Mouse (Mus musculus) limb, embryonic 15.5 days (tissue): ENCODE data around the gene Elp1. TPM values are rescaled to one million over a fixed set of nuclear protein-coding genes. Genes with fewer than 3 reads are reported as not detected.
A peak's percentile ranks its signal among the peaks of the same experiment; 100 is the strongest.

Experiments used
- ATAC-seq: fragments of 200-750 bp; cut with Nextera tagmentation; 2 replicates; pipeline ENCODE4 v1.8.0; 2017; ENCODE audit warnings: low read depth, moderate TSS enrichment; ENCODE audit not compliant: insufficient number of reproducible peaks, low FRiP score, low TSS enrichment
- H3K27ac ChIP-seq: fragments of 300-500 bp; sonication (generic); 2 replicates; pipeline ENCODE4 v1.5.1; 2015; ENCODE audit warnings: moderate library complexity, mild to moderate bottlenecking, inconsistent platforms
- H3K27me3 ChIP-seq: fragments of 300-500 bp; sonication (generic); 2 replicates; pipeline ENCODE4 v1.6.1; 2015; ENCODE audit warnings: inconsistent platforms
- H3K36me3 ChIP-seq: fragments of 300-500 bp; sonication (generic); 2 replicates; pipeline ENCODE4 v1.6.1; 2015; ENCODE audit warnings: inconsistent platforms
- H3K4me1 ChIP-seq: fragments of 300-500 bp; sonication (generic); 2 replicates; pipeline ENCODE4 v1.6.1; 2015; ENCODE audit warnings: inconsistent platforms
- H3K4me2 ChIP-seq: fragments of 300-500 bp; sonication (generic); 2 replicates; pipeline ENCODE4 v1.6.1; 2015; ENCODE audit warnings: mild to moderate bottlenecking, inconsistent platforms
- H3K4me3 ChIP-seq: fragments of 300-500 bp; sonication (generic); 2 replicates; pipeline ENCODE4 v1.5.1; 2015; ENCODE audit warnings: mild to moderate bottlenecking, inconsistent platforms
- H3K9ac ChIP-seq: fragments of 300-500 bp; sonication (generic); 2 replicates; pipeline ENCODE4 v1.6.1; 2015; ENCODE audit warnings: inconsistent platforms
- H3K9me3 ChIP-seq: fragments of 300-500 bp; sonication (generic); 2 replicates; pipeline ENCODE4 v1.6.1; 2016; ENCODE audit warnings: inconsistent platforms
- WGBS: fragments of 180-500 bp; shearing (Covaris S2); methylation state at CpG from one replicate; pipeline ENCODE4 v1.1.7; 2015; 5-methylcytosine and 5-hydroxymethylcytosine counted together
- polyA plus RNA-seq: library from polyadenylated mRNA; unstranded; fragments of >200 nt; fragmentation: Nextera tagmentation; extraction: Ambion mirVana; gene quantifications from 2 replicates; pipeline ENCODE4 v1.2.1, GENCODE M21; 2015

The Elp1 gene
- polyA plus RNA-seq, 1 experiment from 2014 or later: 40.3 TPM

DNA sequence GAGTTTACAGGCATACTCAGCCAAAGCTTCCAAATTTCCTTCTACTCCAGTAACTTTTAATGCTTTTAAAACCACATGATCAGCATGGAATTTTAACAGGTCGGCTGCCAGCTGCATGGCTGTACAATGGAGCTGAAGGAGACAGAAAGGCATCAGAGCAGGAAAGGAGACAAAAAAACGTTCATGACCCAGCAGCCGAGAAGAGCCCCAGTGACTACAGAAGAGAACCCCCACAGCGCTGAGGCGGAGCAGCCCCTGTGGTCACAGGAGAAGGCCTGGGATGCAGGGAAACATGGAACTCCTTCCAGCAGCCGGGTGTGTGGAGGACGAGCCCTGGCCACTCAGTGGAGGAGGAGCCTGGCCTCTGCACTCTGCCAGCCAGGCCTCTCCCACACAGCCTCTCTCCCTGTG, 27.4 kb upstream of the Elp1 start:
- Histone ChIP-seq H3K36me3 (peaks cover 26% of the 10 kb centered on the region), H3K9me3 (no peaks in the 10 kb centered on the region), H3K4me3 (0 out of 2 replicates have a peak overlapping the region, but pooled peaks have one; percentile 5), H3K27me3 (no peaks in the 10 kb centered on the region), H3K9ac (no peak overlapping the region), H3K27ac (peak overlapping the region; percentile 89), H3K4me2 (peak overlapping the region; percentile 24; the same call in 1 of the 2 replicates), H3K4me1 (peaks cover 10% of the 10 kb centered on the region)
- ATAC-seq: peak; percentile 77
- WGBS: 34% methylated on average over 7 of the region's 7 CpGs

DNA sequence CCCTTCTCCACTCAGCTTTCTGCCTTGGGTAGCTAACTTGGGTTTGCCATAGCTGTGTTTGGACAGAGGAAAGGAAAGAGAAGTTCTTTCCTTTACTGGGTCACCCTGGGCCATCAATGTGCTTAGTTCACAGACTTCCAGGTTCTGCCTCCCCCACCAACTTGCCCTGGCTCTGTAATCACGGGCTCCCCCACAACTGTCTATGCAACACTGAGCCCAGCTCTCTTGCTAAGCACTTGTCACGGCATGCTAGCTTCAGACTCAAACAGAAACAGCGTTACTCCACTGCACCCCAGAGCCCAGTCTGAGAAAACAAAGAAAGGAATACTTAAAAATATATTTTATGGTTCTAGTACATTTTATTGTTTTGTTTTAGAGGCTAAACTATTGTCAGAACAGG, 26.8 kb upstream of the Elp1 start:
- H3K36me3 ChIP-seq: peaks cover 21% of the 10 kb centered on the region
- peaks cover 10% of the 10 kb centered on the region for H3K4me1 ChIP-seq
- H3K27me3 ChIP-seq: no peaks in the 10 kb centered on the region
- H3K27ac ChIP-seq: peak overlapping the region; percentile 89
- no peak overlapping the region for H3K4me2 ChIP-seq
- no peaks in the 10 kb centered on the region for H3K9me3 ChIP-seq
- H3K4me3 ChIP-seq: no peak overlapping the region
- 44% methylated on average over 3 of the region's 3 CpGs for WGBS
- no peak overlapping the region for H3K9ac ChIP-seq
- ATAC-seq: 0 out of 2 replicates have a peak, but pooled peaks have one; percentile 7

DNA sequence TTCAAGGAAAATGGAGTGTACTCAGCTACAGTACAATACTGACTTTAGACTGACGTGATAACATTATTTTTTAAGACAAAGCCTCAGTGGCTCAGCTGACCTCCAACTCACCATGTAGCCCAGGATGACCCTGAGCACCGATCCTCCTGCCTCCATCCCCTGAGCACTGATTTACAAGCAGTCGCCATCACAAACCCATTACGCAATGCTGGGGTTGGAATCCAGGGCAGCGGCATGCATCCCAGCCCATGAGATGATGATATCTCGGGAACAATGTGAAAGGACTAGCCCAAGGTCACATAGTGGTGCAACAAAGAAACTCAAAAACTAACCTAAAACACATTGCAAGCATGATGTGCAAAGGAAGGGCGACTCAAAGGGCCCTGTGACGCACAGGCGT, 22.1 kb upstream of the Elp1 start:
- Histone ChIP-seq H3K4me2 (no peak overlapping the region), H3K4me1 (peaks cover 4% of the 10 kb centered on the region; the same call in 1 of the 2 replicates), H3K27me3 (no peaks in the 10 kb centered on the region), H3K9ac (no peak overlapping the region), H3K27ac (no peak overlapping the region), H3K9me3 (no peaks in the 10 kb centered on the region), H3K36me3 (peaks cover 11% of the 10 kb centered on the region), H3K4me3 (no peak overlapping the region)
- ATAC-seq: no peak
- WGBS: 87% methylated on average over 9 of the region's 9 CpGs

DNA sequence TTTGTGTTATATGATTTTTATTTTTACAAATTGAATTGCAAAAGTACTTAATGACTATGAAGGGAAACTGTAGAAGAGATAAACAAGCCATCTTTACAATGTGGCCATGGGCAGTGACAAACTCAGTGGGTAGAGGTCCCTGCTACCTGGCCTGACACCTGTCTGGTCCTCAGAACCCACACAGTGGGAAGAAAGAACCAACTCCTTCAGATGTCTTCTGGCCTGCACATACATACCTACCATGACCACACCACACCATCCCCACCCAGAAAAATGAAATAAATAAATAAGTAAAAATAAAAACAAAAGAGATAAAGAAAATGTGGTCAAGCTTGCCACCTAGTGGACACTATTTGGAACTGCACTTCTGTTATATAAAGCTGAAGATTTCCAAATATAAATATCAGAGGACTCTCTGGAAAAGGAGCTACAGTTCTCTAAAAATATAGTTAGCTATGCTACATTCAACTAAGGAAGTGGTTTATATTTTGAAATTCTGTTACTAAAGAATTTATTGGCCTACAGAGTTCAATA, 18.0 kb upstream of the Elp1 start:
- H3K9me3 ChIP-seq: no peaks in the 10 kb centered on the region
- no peak for ATAC-seq

DNA sequence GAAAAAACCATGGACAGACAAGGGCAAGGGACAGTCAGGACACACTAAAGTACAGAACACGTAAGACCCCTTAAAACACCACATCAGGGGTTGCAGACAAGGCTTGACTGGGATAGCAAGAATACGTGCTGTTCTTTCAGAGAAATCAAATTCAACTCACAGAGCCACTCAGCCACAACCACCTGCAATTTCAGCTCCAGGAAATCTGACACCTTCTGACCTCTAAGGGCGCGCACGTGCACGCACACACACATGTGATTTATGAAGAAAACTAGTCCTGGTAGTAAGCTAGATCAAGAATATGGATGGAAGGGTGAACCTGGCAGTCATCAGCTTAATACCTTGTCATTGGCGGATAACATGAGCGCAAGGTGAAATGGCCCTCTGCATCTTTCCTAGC, 13.0 kb upstream of the Elp1 start:
- Histone ChIP-seq H3K4me2 (no peak overlapping the region), H3K27me3 (no peaks in the 10 kb centered on the region), H3K9ac (no peak overlapping the region), H3K4me3 (no peak overlapping the region), H3K9me3 (no peaks in the 10 kb centered on the region), H3K36me3 (peaks cover 25% of the 10 kb centered on the region), H3K4me1 (no peaks in the 10 kb centered on the region), H3K27ac (no peak overlapping the region)
- WGBS: 53% methylated on average over 8 of the region's 8 CpGs
- ATAC-seq: no peak

More for the DNA sequence above, 18.0 kb upstream of the Elp1 start:
- no peak overlapping the region for H3K27ac ChIP-seq
- H3K27me3 ChIP-seq: no peaks in the 10 kb centered on the region
- no peak overlapping the region for H3K4me3 ChIP-seq
- no peak overlapping the region for H3K9ac ChIP-seq
- H3K36me3 ChIP-seq: peaks cover 12% of the 10 kb centered on the region
- H3K4me2 ChIP-seq: no peak overlapping the region
- no peaks in the 10 kb centered on the region for H3K4me1 ChIP-seq

DNA sequence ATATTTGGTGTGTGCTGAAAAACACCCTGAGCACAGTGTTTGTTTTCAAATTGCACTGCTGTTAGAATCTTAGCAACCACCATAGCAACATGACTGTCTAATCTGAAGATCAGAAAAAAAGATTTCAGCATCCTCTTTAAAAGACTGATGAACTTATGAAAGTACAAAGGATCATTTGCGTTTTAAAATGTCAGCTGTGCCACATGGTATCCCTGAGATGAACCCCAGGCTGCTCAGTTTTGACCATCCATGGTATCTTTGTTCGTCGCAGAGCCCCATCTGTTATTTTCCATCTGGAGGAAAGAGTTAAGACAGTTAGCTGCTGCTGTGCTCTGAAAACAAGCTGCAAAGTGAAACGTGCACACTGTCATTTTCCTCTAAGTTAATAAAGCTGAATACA, 10.0 kb upstream of the Elp1 start:
- Histone ChIP-seq H3K4me2 (no peak overlapping the region), H3K27ac (no peak overlapping the region), H3K36me3 (peaks cover 40% of the 10 kb centered on the region), H3K9me3 (no peaks in the 10 kb centered on the region), H3K9ac (no peak overlapping the region), H3K4me1 (no peaks in the 10 kb centered on the region), H3K27me3 (no peaks in the 10 kb centered on the region), H3K4me3 (no peak overlapping the region)
- WGBS: 84% methylated on average over 4 of the region's 4 CpGs
- ATAC-seq: no peak

DNA sequence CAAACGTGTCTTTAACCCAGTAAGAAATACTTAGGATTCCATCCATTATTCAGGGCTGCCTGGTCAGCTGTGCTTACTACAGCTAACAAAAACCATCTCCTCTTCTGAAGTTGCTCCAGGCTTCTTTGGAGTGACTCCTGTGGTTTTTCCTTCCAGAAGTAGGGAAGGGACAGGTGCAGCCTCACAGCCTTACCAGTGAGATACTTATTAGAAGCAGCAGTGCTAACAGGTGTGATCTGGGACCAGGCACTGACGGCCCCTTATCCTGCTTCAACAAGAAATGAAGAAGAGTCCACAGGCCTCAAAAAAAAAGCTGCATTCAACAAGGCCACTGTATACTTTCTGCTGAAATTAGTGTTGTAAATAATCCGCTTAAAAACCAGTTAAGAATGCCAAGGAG, 9.5 kb upstream of the Elp1 start:
- H3K9me3 ChIP-seq: no peaks in the 10 kb centered on the region
- H3K27me3 ChIP-seq: no peaks in the 10 kb centered on the region
- WGBS: 59% methylated on average over 3 of the region's 3 CpGs
- H3K36me3 ChIP-seq: peaks cover 41% of the 10 kb centered on the region
- H3K27ac ChIP-seq: no peak overlapping the region
- no peak overlapping the region for H3K4me2 ChIP-seq
- H3K9ac ChIP-seq: no peak overlapping the region
- ATAC-seq: no peak
- no peaks in the 10 kb centered on the region for H3K4me1 ChIP-seq
- no peak overlapping the region for H3K4me3 ChIP-seq

DNA sequence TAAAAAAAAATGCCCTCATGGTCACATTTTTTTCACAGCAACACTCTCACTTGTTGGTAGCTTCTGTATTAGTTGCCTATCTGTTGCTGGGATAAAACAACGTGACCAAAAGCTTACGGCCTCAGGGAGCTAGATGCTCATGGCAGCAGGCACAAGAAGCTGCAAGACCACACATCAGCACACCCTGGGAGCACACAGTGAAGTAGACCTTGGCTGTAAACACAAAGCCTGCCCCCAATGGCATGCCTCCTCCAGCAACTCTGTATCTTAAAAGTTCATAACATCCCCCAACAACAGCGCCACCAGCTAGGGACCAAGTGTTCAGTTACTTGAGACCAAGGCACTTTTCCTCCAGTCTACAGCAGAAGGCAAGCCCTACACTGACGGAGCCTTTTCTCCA, 6.9 kb upstream of the Elp1 start:
- Histone ChIP-seq H3K27me3 (no peaks in the 10 kb centered on the region), H3K9ac (no peak overlapping the region), H3K27ac (no peak overlapping the region), H3K4me2 (no peak overlapping the region), H3K4me3 (no peak overlapping the region), H3K36me3 (peaks cover 52% of the 10 kb centered on the region), H3K9me3 (no peaks in the 10 kb centered on the region), H3K4me1 (no peaks in the 10 kb centered on the region)
- no peak for ATAC-seq
- WGBS: 79% methylated on average over 4 of the region's 4 CpGs

DNA sequence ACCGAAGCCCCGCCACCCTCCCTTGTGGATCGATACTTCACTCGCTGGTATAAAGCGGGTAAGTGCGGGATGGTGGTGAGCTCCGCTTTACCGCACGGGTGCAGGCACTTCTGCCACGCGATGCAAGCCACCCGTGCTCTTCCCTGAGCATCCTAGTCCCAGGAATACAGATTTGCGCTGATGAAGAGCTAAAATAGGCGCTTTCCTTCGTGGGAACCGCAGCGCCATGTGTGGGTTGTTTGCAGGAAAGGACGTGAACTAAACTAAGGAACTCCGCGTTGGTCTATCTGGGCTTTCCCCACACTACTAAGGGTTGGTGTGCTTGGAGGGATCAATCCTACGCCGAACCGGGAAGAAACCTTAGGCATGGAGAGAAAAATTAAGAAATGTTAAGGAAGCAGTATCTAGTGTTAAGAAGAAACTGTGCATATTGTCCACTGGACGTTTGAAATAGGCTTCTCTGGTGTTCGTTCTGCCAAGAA, 579 bp upstream of the Elp1 start:
- Histone ChIP-seq H3K9ac (peak overlapping the region; percentile 98), H3K4me3 (peak overlapping the region; percentile 93), H3K9me3 (no peaks in the 10 kb centered on the region), H3K27me3 (no peaks in the 10 kb centered on the region), H3K4me1 (peaks cover 17% of the 10 kb centered on the region), H3K27ac (peak overlapping the region; percentile 89), H3K36me3 (peaks cover 49% of the 10 kb centered on the region), H3K4me2 (peak overlapping the region; percentile 84)
- ATAC-seq: no peak
- 1% methylated on average over 25 of the region's 25 CpGs for WGBS

DNA sequence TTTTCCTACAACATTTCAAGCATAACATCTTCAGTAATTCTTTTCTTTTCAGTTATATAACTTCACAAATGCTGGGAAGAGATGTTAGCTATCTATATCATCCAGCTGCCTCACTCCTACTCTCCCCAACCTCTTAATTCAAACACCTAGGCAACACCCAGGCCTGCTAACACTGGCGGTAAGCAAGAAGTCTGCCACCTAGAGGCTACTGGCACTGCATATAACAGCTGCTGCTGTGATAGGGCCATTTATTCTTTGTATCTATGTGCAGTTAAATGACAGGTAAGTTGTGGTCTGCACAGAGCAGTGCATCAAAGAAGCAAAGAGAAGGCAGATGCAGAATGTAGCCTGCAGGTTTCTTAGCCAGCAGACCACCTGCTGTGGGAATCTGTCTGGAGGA, 10.8 kb downstream of the Elp1 start:
- ATAC-seq: no peak
- Histone ChIP-seq H3K36me3 (peaks cover 92% of the 10 kb centered on the region), H3K4me1 (no peaks in the 10 kb centered on the region), H3K4me3 (no peak overlapping the region), H3K4me2 (no peak overlapping the region), H3K27me3 (no peaks in the 10 kb centered on the region), H3K9ac (no peak overlapping the region), H3K27ac (no peak overlapping the region), H3K9me3 (no peaks in the 10 kb centered on the region)
- 38% methylated on average over 1 of the region's 1 CpGs for WGBS

DNA sequence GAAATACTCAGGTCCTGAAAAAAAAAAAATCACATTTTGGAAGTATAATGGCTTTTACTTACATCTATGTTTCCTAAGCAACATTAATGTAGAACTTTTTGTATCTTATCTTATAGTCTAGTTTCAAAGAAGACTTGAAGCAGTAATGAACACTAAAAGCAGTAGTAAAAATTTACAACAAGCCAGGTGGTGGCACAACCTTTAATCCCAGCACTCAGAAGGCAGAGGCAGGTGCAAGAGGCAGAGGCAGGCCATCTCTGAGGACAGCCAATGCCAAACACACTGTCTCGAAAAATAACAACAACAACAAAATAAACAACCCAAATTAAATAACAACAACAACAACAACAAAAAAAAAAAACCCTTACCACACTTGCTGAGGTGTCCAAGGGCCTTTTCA, 31.1 kb downstream of the Elp1 start:
- no peak for ATAC-seq
- 64% methylated on average over 1 of the region's 1 CpGs for WGBS
- H3K36me3 ChIP-seq: peaks cover 83% of the 10 kb centered on the region

DNA sequence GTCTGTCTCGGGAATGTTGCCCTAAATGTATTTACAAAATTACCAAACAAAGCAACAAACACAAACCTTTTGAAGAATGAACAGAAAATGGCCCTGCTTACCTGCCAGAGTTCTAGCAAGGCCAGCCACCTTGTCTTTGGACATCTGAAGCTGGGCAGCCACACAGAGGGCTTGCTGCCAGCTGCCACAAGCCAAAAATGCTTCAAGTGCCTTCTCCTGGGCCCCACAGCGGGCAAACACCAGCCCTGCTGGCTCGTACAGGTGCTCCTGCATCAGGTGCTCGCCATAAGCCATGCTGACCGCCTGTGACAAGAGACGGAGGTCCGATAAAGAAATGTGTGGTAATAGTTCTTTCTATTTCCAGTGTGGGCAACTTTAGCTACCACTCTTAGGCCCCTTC, 33.2 kb downstream of the Elp1 start:
- Histone ChIP-seq H3K4me2 (no peak overlapping the region), H3K27me3 (no peaks in the 10 kb centered on the region), H3K27ac (no peak overlapping the region), H3K9ac (no peak overlapping the region), H3K4me1 (no peaks in the 10 kb centered on the region), H3K4me3 (no peak overlapping the region), H3K9me3 (no peaks in the 10 kb centered on the region), H3K36me3 (peaks cover 91% of the 10 kb centered on the region)
- ATAC-seq: no peak
- 90% methylated on average over 7 of the region's 7 CpGs for WGBS

More for the DNA sequence above, 31.1 kb downstream of the Elp1 start:
- H3K9me3 ChIP-seq: no peaks in the 10 kb centered on the region
- H3K4me1 ChIP-seq: no peaks in the 10 kb centered on the region
- no peaks in the 10 kb centered on the region for H3K27me3 ChIP-seq
- no peak overlapping the region for H3K4me3 ChIP-seq
- H3K9ac ChIP-seq: no peak overlapping the region
- no peak overlapping the region for H3K27ac ChIP-seq
- no peak overlapping the region for H3K4me2 ChIP-seq

DNA sequence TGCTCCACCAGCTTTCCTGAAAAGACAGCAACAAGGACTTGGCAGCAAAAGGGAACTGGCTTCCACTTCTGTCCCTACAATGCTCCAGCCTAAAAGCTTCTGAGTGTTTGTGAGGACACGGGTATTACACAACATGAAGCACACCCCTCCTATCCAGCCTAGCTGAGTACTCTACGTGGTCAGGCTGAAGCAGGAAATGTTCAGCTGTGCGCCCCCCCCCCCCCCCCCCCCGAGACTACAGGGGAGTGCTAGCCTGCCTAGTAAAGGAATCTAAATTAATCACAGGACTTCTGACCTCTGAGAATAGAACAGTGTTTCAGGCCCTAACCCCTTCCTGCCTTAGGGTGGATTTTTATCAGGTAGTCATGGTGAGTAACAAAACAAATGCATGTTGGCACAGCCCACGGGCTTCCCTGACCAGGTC, 34.3 kb downstream of the Elp1 start:
- Histone ChIP-seq H3K4me1 (no peaks in the 10 kb centered on the region), H3K27ac (no peak overlapping the region), H3K4me2 (no peak overlapping the region), H3K9ac (no peak overlapping the region), H3K27me3 (no peaks in the 10 kb centered on the region), H3K36me3 (peaks cover 88% of the 10 kb centered on the region), H3K9me3 (no peaks in the 10 kb centered on the region), H3K4me3 (no peak overlapping the region)
- ATAC-seq: no peak
- 75% methylated on average over 5 of the region's 5 CpGs for WGBS
